Mouse (Mus musculus) liver, embryonic 13.5 days (tissue): ENCODE measurements around the gene Ldlrap1. TPM values are rescaled to one million over a fixed set of nuclear protein-coding genes. Genes with fewer than 3 reads are reported as not detected.

Experiments
- ATAC-seq: fragments of 200-750 bp; cut with Nextera tagmentation; 2 replicates; pipeline ENCODE4 v1.8.0; 2017; ENCODE audit warnings: low read depth, mild to moderate bottlenecking, moderate number of reproducible peaks, moderate library complexity
- DNase-seq: peaks from one replicate; pipeline ENCODE4 v3.0.0; 2022
- H3K27ac ChIP-seq: fragments of 300-500 bp; sonication (generic); 2 replicates; pipeline ENCODE4 v1.5.1; 2015; ENCODE audit warnings: moderate library complexity, mild to moderate bottlenecking, inconsistent platforms
- H3K27me3 ChIP-seq: fragments of 300-500 bp; sonication (generic); 2 replicates; pipeline ENCODE4 v1.6.1; 2015; ENCODE audit warnings: mild to moderate bottlenecking, inconsistent platforms
- H3K36me3 ChIP-seq: fragments of 300-500 bp; sonication (generic); 2 replicates; pipeline ENCODE4 v1.6.1; 2015; ENCODE audit warnings: mild to moderate bottlenecking, inconsistent platforms
- H3K4me1 ChIP-seq: fragments of 300-500 bp; sonication (generic); replicated peaks from 2 replicates; pipeline ENCODE4 v1.6.1; 2015; ENCODE audit warnings: inconsistent platforms
- H3K4me2 ChIP-seq: fragments of 300-500 bp; sonication (generic); 2 replicates; pipeline ENCODE4 v1.6.1; 2015; ENCODE audit warnings: inconsistent platforms, mild to moderate bottlenecking, moderate library complexity
- H3K4me3 ChIP-seq: fragments of 300-500 bp; sonication (generic); replicated peaks from 2 replicates; pipeline ENCODE4 v1.5.1; 2015; ENCODE audit warnings: mild to moderate bottlenecking, inconsistent platforms
- H3K9ac ChIP-seq: fragments of 300-500 bp; sonication (generic); 2 replicates; pipeline ENCODE4 v1.6.1; 2015; ENCODE audit warnings: mild to moderate bottlenecking, inconsistent platforms
- H3K9me3 ChIP-seq: fragments of 300-500 bp; sonication (generic); replicated peaks from 2 replicates; pipeline ENCODE4 v1.6.1; 2016; ENCODE audit warnings: inconsistent platforms
- WGBS: fragments of 180-500 bp; shearing (Covaris S2); methylation state at CpG from one replicate; pipeline ENCODE4 v1.1.7; 2015; ENCODE audit not compliant: insufficient replicate concordance; 5-methylcytosine and 5-hydroxymethylcytosine counted together
- polyA plus RNA-seq: library from polyadenylated mRNA; unstranded; fragments of >200 nt; fragmentation: Nextera tagmentation; extraction: Ambion mirVana; gene quantifications from 2 replicates; pipeline ENCODE4 v1.2.1, GENCODE M21; 2015

Gene Ldlrap1
- polyA plus RNA-seq, 1 experiment from 2014 or later: 20.3 TPM

GRCm38 (mm10) chr4:134774126-134774525 is 6.3 kb upstream of the Ldlrap1 start:
- Histone ChIP-seq H3K36me3 (no peaks in the 10 kb centered on the region), H3K9ac (no peak overlapping the region), H3K27ac (0 out of 2 replicates have a peak overlapping the region, but pooled peaks have one; percentile 1), H3K4me3 (no peak overlapping the region), H3K4me1 (peaks cover 71% of the 10 kb centered on the region), H3K9me3 (no peaks in the 10 kb centered on the region), H3K27me3 (no peaks in the 10 kb centered on the region; the same call in 1 of the 2 replicates), H3K4me2 (no peak overlapping the region)
- DNase-seq (no peak), ATAC-seq (peak; percentile 43)
- 37% methylated on average over 6 of the region's 6 CpGs for WGBS

GRCm38 (mm10) chr4:134772805-134773674 is 5.2 kb upstream of the Ldlrap1 start:
- Histone ChIP-seq H3K9ac (peak overlapping the region; percentile 26; the same call in 1 of the 2 replicates), H3K9me3 (no peaks in the 10 kb centered on the region), H3K27me3 (no peaks in the 10 kb centered on the region; the same call in 1 of the 2 replicates), H3K27ac (peak overlapping the region; percentile 47), H3K4me1 (peaks cover 74% of the 10 kb centered on the region), H3K4me3 (no peak overlapping the region), H3K36me3 (no peaks in the 10 kb centered on the region), H3K4me2 (0 out of 2 replicates have a peak overlapping the region, but pooled peaks have one; percentile 11)
- ATAC-seq (peak; percentile 75), DNase-seq (no peak)
- WGBS: 22% methylated on average over 4 of the region's 4 CpGs

- 67% methylated on average over 7 of the region's 7 CpGs for WGBS
These were observed 2.1 kb upstream of the Ldlrap1 start for GRCm38 (mm10) chr4:134769891-134770290.

GRCm38 (mm10) chr4:134769081-134769811 is 1.4 kb upstream of the Ldlrap1 start:
- DNase-seq (no peak), ATAC-seq (no peak)
- no peaks in the 10 kb centered on the region; the same call in 1 of the 2 replicates for H3K27me3 ChIP-seq
- WGBS: 75% methylated on average over 7 of the region's 7 CpGs
- peaks cover 81% of the 10 kb centered on the region for H3K4me1 ChIP-seq
- H3K4me2 ChIP-seq: no peak overlapping the region
- no peaks in the 10 kb centered on the region for H3K36me3 ChIP-seq
- H3K9ac ChIP-seq: peak overlapping the region; percentile 97; the same call in 1 of the 2 replicates
- H3K4me3 ChIP-seq: no peak overlapping the region
- H3K9me3 ChIP-seq: no peaks in the 10 kb centered on the region
- peak overlapping the region; percentile 14; the same call in 1 of the 2 replicates for H3K27ac ChIP-seq

More at GRCm38 (mm10) chr4:134769891-134770290, 2.1 kb upstream of the Ldlrap1 start:
- no peak overlapping the region for H3K4me3 ChIP-seq
- peaks cover 79% of the 10 kb centered on the region for H3K4me1 ChIP-seq
- no peaks in the 10 kb centered on the region for H3K36me3 ChIP-seq
- ATAC-seq (no peak), DNase-seq (no peak)
- no peak overlapping the region for H3K4me2 ChIP-seq
- no peak overlapping the region for H3K27ac ChIP-seq
- 0 out of 2 replicates have a peak overlapping the region, but pooled peaks have one; percentile 26 for H3K9ac ChIP-seq
- no peaks in the 10 kb centered on the region; the same call in 1 of the 2 replicates for H3K27me3 ChIP-seq
- no peaks in the 10 kb centered on the region for H3K9me3 ChIP-seq

- no peaks in the 10 kb centered on the region; the same call in 1 of the 2 replicates for H3K36me3 ChIP-seq
- H3K4me3 ChIP-seq: peak overlapping the region; percentile 91
- H3K4me1 ChIP-seq: peaks cover 81% of the 10 kb centered on the region
- H3K9me3 ChIP-seq: no peaks in the 10 kb centered on the region
- peak overlapping the region; percentile 97 for H3K9ac ChIP-seq
- H3K27ac ChIP-seq: peak overlapping the region; percentile 97; the same call in 1 of the 2 replicates
- DNase-seq (no peak), ATAC-seq (no peak)
- peak overlapping the region; percentile 98 for H3K4me2 ChIP-seq
- no peaks in the 10 kb centered on the region; the same call in 1 of the 2 replicates for H3K27me3 ChIP-seq
- 12% methylated on average over 21 of the region's 21 CpGs for WGBS
These were observed 533 bp upstream of the Ldlrap1 start for GRCm38 (mm10) chr4:134768226-134768888.

- no peaks in the 10 kb centered on the region for H3K9me3 ChIP-seq
- peak overlapping the region; percentile 97 for H3K27ac ChIP-seq
- peak overlapping the region; percentile 98 for H3K4me2 ChIP-seq
- ATAC-seq: peak; percentile 26
- H3K36me3 ChIP-seq: no peaks in the 10 kb centered on the region; the same call in 1 of the 2 replicates
- peak overlapping the region; percentile 91 for H3K4me3 ChIP-seq
- peak overlapping the region; percentile 97 for H3K9ac ChIP-seq
- 3% methylated on average over 23 of the region's 23 CpGs for WGBS
- DNase-seq: no peak
- peaks cover 81% of the 10 kb centered on the region for H3K4me1 ChIP-seq
- no peaks in the 10 kb centered on the region; the same call in 1 of the 2 replicates for H3K27me3 ChIP-seq
These were observed 859 bp downstream of the Ldlrap1 start for GRCm38 (mm10) chr4:134766904-134767425.

GRCm38 (mm10) chr4:134766277-134766676 is 1.5 kb downstream of the Ldlrap1 start:
- DNase-seq (no peak), ATAC-seq (no peak)
- H3K4me3 ChIP-seq: peak overlapping the region; percentile 91
- peaks cover 5% of the 10 kb centered on the region for H3K36me3 ChIP-seq
- H3K9ac ChIP-seq: peak overlapping the region; percentile 97
- no peaks in the 10 kb centered on the region; the same call in 1 of the 2 replicates for H3K27me3 ChIP-seq
- peak overlapping the region; percentile 97 for H3K27ac ChIP-seq
- H3K9me3 ChIP-seq: no peaks in the 10 kb centered on the region
- WGBS: 58% methylated on average over 6 of the region's 6 CpGs
- H3K4me1 ChIP-seq: peaks cover 83% of the 10 kb centered on the region
- peak overlapping the region; percentile 98 for H3K4me2 ChIP-seq

- peak overlapping the region; percentile 97 for H3K9ac ChIP-seq
- H3K4me2 ChIP-seq: peak overlapping the region; percentile 98
- no peaks in the 10 kb centered on the region for H3K27me3 ChIP-seq
- H3K27ac ChIP-seq: peak overlapping the region; percentile 97
- H3K4me3 ChIP-seq: peak overlapping the region; percentile 91
- under 1% methylated on average over 3 of the region's 3 CpGs for WGBS
- DNase-seq: no peak
- ATAC-seq: peak; percentile 19
- H3K9me3 ChIP-seq: no peaks in the 10 kb centered on the region
- peaks cover 93% of the 10 kb centered on the region for H3K4me1 ChIP-seq
- peaks cover 7% of the 10 kb centered on the region for H3K36me3 ChIP-seq
These were observed 3.5 kb downstream of the Ldlrap1 start for GRCm38 (mm10) chr4:134764333-134764732.

- Histone ChIP-seq H3K4me3 (peak overlapping the region; percentile 33), H3K4me1 (peaks cover 98% of the 10 kb centered on the region), H3K9me3 (no peaks in the 10 kb centered on the region), H3K27ac (peak overlapping the region; percentile 97), H3K36me3 (peaks cover 11% of the 10 kb centered on the region), H3K9ac (peak overlapping the region; percentile 70), H3K27me3 (no peaks in the 10 kb centered on the region), H3K4me2 (peak overlapping the region; percentile 66)
- ATAC-seq: no peak
- no peak for DNase-seq
- 34% methylated on average over 6 of the region's 6 CpGs for WGBS
These were observed 5.5 kb downstream of the Ldlrap1 start for GRCm38 (mm10) chr4:134762360-134762759.

- no peak for ATAC-seq
- Histone ChIP-seq H3K9me3 (no peaks in the 10 kb centered on the region), H3K9ac (peak overlapping the region; percentile 78), H3K27me3 (no peaks in the 10 kb centered on the region), H3K4me2 (peak overlapping the region; percentile 74), H3K36me3 (peaks cover 25% of the 10 kb centered on the region), H3K27ac (peak overlapping the region; percentile 97), H3K4me1 (peaks cover 99% of the 10 kb centered on the region), H3K4me3 (peak overlapping the region; percentile 42)
- 23% methylated on average over 9 of the region's 9 CpGs for WGBS
- DNase-seq: no peak
These were observed 7.0 kb downstream of the Ldlrap1 start for GRCm38 (mm10) chr4:134760793-134761201.
